Mouse (Mus musculus): ENCODE measurements at regions not wholly inside any gene's neighbourhood (a gene's known extent, or its start where the extent isn't known, plus 50 kb on each side); places are given as distances from the start of the nearest gene placed in this dataset.

DNA sequence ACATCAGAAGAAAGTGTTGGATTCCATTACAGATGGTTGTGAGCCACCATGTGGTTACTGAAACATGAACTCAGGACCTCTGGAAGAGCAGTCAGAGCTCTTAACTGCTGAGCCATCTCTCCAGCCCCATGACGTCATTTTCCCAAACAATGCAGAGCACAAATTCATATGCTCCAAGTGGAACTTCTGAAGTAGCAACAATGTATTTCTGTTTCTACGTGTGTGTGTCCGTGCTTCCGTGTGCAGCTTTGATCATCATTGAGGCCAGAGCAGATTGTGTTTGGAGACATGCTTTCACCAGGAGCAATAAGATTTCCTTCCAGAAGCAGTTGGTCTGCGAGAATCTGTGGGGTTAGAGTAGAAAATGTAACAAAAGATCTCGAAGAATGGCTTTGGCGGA lies 353.6 kb downstream of the Slc16a7 start:
- no peaks in the 10 kb centered on the region for H3K36me3 ChIP-seq
- WGBS: 86% methylated on average over 7 of the region's 7 CpGs
- no peak overlapping the region for H3K4me2 ChIP-seq (replicated peaks)
- H3K27ac ChIP-seq: no peak overlapping the region
- H3K4me3 ChIP-seq: no peak overlapping the region
- no peaks in the 10 kb centered on the region for H3K9me3 ChIP-seq
- no peaks in the 10 kb centered on the region for H3K27me3 ChIP-seq
- ATAC-seq (ENCODE audit: insufficient number of reproducible peaks, insufficient read depth, low FRiP score, low TSS enrichment): no peak
- no peaks in the 10 kb centered on the region for H3K4me1 ChIP-seq
- no peak overlapping the region for H3K9ac ChIP-seq

DNA sequence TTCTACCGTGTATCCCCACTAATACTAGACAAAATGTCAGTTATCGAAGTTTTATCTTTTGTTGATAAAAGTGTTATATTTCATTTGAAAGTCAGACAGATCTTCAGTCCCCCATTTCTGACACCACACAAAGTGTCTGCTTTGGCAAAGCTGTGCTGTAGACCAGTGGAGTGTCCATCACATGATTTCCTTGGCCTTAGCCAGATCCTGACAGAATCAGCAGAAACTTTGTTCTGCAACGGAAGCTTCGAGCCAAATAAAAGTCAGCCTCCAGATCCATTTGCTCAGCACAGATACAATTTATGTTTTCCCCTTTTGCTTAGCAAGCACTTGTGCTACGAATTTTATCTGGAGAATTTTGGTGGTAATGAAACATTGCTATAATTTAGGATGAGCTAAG lies 360.9 kb downstream of the Slc16a7 start:
- Histone ChIP-seq H3K4me2 (replicated peaks) (no peak overlapping the region), H3K27ac (no peak overlapping the region), H3K4me1 (no peaks in the 10 kb centered on the region), H3K4me3 (no peak overlapping the region), H3K27me3 (no peaks in the 10 kb centered on the region), H3K36me3 (no peaks in the 10 kb centered on the region), H3K9ac (no peak overlapping the region), H3K9me3 (no peaks in the 10 kb centered on the region)
- WGBS: 82% methylated on average over 5 of the region's 5 CpGs
- ATAC-seq (ENCODE audit: insufficient number of reproducible peaks, insufficient read depth, low FRiP score, low TSS enrichment): no peak

DNA sequence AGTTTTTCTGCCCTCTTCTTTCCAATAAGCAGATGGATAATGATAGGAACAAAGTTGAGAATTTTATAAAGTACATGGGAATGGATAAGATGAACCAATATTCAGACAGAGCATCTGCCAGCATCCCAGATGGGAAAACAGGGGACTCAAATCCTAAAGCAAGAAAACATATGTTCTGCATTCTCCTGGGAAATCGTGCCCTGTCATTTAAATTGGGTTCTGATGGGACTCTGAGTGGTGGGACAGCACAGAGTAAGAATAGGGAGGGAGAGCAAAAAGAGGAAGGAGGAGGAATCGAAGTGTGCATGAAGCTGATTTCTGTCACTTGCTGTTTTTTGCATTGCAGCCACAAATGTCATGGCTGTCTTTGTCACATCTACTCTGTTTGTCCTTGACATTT lies 362.4 kb downstream of the Slc16a7 start:
- H3K9me3 ChIP-seq: no peaks in the 10 kb centered on the region
- no peaks in the 10 kb centered on the region for H3K4me1 ChIP-seq
- WGBS: 57% methylated on average over 2 of the region's 2 CpGs
- no peaks in the 10 kb centered on the region for H3K36me3 ChIP-seq
- H3K9ac ChIP-seq: no peak overlapping the region
- H3K27me3 ChIP-seq: no peaks in the 10 kb centered on the region
- ATAC-seq (ENCODE audit: insufficient number of reproducible peaks, insufficient read depth, low FRiP score, low TSS enrichment): no peak
- H3K4me2 ChIP-seq (replicated peaks): no peak overlapping the region
- no peak overlapping the region for H3K27ac ChIP-seq
- H3K4me3 ChIP-seq: no peak overlapping the region
